Mouse (Mus musculus) erythroblast, embryonic 14.5 days (primary cell): ENCODE measurements around the gene Rhbg.

Experiments
- GATA1 ChIP-seq: IDR thresholded peaks from 2 replicates; pipeline ENCODE4 v1.6.1; 2012; ENCODE audit warnings: low read length, inconsistent platforms, mixed read lengths
- TAL1 ChIP-seq: IDR thresholded peaks from 3 replicates; pipeline ENCODE4 v1.6.1; 2012; ENCODE audit warnings: low read length, inconsistent platforms, mixed read lengths

DNA sequence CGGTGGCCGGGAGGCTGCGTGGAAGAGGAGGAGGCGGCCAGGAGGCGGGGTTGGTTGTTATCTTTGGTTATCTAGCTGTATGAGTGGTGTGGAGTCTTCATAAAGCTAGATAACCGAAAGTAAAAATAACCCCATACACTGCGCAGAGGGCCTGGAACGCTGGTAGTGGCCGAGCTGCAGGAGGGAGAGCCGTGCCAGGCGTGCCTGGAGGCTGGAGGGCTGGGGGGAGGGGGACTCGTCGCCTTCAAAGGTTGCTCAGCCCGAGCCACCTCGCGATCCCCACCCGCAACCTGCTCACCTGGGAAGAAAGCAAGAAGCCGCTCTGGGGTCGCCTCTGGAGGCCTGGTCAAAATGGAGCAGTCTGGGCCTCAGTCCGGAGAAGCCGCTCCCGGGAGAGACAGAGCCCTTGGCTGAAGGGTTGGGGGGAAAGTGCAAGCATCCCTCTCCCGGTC is 38.9 kb downstream of the Rhbg start:
- TF ChIP-seq GATA1 (no peak), TAL1 (no peak)
